Mouse (Mus musculus) G1E (cell line): ENCODE data around the gene Xpnpep1. TPM values are rescaled to one million over a fixed set of nuclear protein-coding genes. Genes with fewer than 3 reads are reported as not detected.

Experiments used
- ATAC-seq: 2 replicates; pipeline ENCODE4 v1.8.0; 2016; ENCODE audit warnings: mild to moderate bottlenecking; ENCODE audit not compliant: insufficient number of reproducible peaks, poor library complexity, low FRiP score, severe bottlenecking; ENCODE audit errors: extremely low read depth
- DNase-seq: peaks from one replicate; pipeline ENCODE4 v3.0.0; 2012; ENCODE audit warnings: low spot score
- H3K27me3 ChIP-seq: 2 replicates; pipeline ENCODE4 v1.6.1; 2012; ENCODE audit warnings: mild to moderate bottlenecking, low read length, inconsistent platforms; ENCODE audit not compliant: insufficient read depth
- H3K36me3 ChIP-seq: replicated peaks from 2 replicates; pipeline ENCODE3; 2012; ENCODE audit warnings: mild to moderate bottlenecking, inconsistent platforms
- H3K4me1 ChIP-seq: 2 replicates; pipeline ENCODE4 v1.6.1; 2012; ENCODE audit warnings: low read depth, low read length, inconsistent platforms, mixed read lengths; ENCODE audit not compliant: insufficient read depth
- H3K4me3 ChIP-seq: 2 replicates; pipeline ENCODE4 v1.5.1; 2012; ENCODE audit warnings: low read depth, mild to moderate bottlenecking, inconsistent platforms, low read length, moderate library complexity, mixed read lengths
- H3K9me3 ChIP-seq: replicated peaks from 2 replicates; pipeline ENCODE4 v1.6.1; 2012; ENCODE audit warnings: inconsistent platforms
- CTCF ChIP-seq: IDR thresholded peaks from 2 replicates; pipeline ENCODE4 v1.5.1; 2012; ENCODE audit warnings: low read depth, low read length, inconsistent platforms, mixed read lengths
- GATA1 ChIP-seq: IDR thresholded peaks from 2 replicates; pipeline ENCODE4 v1.6.1; 2012; ENCODE audit warnings: borderline replicate concordance, low read length, inconsistent platforms, mixed read lengths
- GATA2 ChIP-seq: IDR thresholded peaks from 2 replicates; pipeline ENCODE4 v1.6.1; 2012; ENCODE audit warnings: low read depth, low read length, inconsistent platforms, borderline replicate concordance
- POLR2AphosphoS5 ChIP-seq: IDR thresholded peaks from 2 replicates; pipeline ENCODE4 v1.6.1; 2012; ENCODE audit warnings: low read depth, low read length, inconsistent platforms; ENCODE audit not compliant: insufficient replicate concordance
- TAL1 ChIP-seq: conservative IDR thresholded peaks from 2 replicates; pipeline ENCODE4 v1.6.1; 2012; ENCODE audit warnings: low read depth, low read length, inconsistent platforms, mixed read lengths
- polyA plus RNA-seq: library from polyadenylated mRNA; stranded (reverse); fragments of >175 nt; gene quantifications from 2 replicates; pipeline ENCODE4 v1.2.3, GENCODE M21; 2012
- total RNA-seq, 2 experiments: library from RNA; stranded (forward) in 1 of 2; stranded (reverse) in 1 of 2; fragments of 200-1000 nt in 1 of 2; fragments of >200 nt in 1 of 2; fragmentation: Nextera tagmentation in 1 of 2; gene quantifications; 2 replicates each; pipeline ENCODE4 v1.2.3; 2014 to 2017

The Xpnpep1 gene
- 177 and 180 TPM in 2 replicates for total RNA-seq (2014; fragmentation: Nextera tagmentation)
- total RNA-seq (2017): 308 and 385 TPM in 2 replicates
- 135 and 219 TPM in 2 replicates for polyA plus RNA-seq

DNA sequence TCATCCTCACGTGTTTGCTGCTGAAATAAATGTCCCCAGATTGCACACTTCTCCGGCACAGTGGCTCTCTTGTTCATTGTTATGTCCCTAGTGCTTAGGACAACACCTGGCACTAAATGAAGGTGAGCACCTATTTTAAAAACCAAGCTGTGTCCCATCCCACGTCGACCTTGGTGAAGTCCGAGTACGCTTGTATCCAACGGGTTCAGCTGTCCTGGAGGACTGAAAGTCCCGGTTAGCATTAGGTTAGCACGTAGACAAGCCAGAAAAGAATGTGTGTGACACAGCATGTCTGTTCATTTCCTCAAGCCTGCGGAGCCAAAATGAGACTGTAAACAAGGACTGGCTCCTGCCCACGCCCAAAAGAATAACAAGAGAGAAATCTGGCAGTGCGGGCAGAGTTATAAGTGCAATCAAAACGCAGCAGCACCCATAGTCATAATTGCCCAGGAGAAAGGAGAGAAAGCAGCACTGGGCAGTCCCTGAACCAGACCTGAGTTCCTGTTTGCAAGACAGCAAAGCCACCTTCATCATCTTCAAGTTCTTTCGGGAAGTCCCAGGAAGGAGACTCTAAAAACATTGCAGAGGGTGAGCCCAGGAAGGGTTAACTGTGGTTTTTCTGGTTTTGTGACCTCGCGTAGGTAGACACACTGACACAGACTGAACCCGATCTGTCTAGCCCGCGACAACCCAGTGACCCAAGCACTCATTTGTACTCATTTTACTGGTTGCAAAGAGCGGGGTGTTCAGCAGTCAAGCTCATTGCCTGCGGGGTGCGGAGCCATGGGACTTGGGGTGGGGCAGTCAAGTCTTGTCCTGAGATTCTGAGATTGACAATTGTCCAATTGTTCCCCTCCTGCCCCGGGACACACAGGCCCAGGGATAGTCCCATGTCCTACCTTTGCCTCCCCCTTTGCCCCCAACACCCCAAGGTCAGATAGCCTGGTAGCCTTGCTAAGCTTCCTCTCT lies at the start of gene Xpnpep1:
TSS of gene Xpnpep1 (minus strand) at position 51 of the 969 bp plus-strand sequence.
- Histone ChIP-seq H3K36me3 (peaks cover 17% of the 10 kb centered on the region), H3K27me3 (no peaks in the 10 kb centered on the region), H3K4me3 (no peak within 1 kb of the TSS), H3K9me3 (no peaks in the 10 kb centered on the region), H3K4me1 (peaks cover 50% of the 10 kb centered on the region)
- DNase-seq (no peak), ATAC-seq (no peak)
- TF ChIP-seq POLR2AphosphoS5 (no peak), CTCF (no peak), GATA2 (no peak), GATA1 (no peak), TAL1 (no peak)

DNA sequence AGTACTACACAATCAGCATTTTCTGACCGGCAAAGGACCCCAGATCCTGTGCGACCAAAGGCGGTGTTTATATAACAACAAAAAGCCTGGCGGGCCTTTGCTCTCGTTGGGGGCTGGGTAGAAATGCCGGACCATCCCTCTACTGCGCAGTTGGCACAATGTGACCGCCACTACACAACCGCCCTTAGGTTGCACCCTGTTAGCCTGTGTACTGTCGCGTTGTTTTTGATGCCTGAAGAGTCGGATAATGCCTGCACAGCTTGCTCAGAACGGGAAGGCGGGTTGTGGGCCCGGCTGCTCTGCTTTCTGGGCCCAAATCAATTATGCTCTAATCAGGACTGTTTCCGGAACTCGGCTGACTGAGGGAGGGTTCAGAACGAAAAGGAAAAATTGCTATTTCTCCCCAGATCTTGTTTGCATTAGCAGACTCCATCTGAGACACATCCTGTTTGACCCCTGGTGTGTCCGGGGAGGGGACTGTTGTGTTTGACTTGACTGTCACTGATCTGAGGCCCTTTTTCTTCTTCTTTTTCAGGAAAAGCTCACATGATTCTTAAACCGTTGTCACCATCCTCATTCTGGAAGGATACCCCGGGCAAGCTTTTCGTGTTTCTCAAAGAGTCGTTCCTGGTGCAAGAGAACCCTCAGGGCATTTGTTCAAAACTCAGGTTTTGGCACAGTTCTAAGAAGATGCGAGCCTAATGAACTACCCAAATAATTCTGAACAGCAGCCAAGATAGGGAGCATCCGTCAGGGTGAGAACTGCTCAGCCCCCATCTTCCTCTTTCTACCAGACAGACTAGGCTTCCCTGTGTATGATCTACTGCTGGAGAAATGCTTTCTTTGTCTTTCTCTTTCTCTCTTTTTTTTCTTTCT lies 47.5 kb upstream of the Xpnpep1 start:
- Histone ChIP-seq H3K27me3 (peaks cover 8% of the 10 kb centered on the region), H3K4me1 (peaks cover 33% of the 10 kb centered on the region), H3K9me3 (peaks cover 4% of the 10 kb centered on the region; the same call in 1 of the 2 replicates), H3K36me3 (no peaks in the 10 kb centered on the region), H3K4me3 (no peak overlapping the region)
- DNase-seq (no peak), ATAC-seq (no peak)
- TF ChIP-seq CTCF: no peak
- TF ChIP-seq GATA1: no peak
- no peak for TF ChIP-seq POLR2AphosphoS5
- TF ChIP-seq GATA2: no peak
- TF ChIP-seq TAL1: no peak

DNA sequence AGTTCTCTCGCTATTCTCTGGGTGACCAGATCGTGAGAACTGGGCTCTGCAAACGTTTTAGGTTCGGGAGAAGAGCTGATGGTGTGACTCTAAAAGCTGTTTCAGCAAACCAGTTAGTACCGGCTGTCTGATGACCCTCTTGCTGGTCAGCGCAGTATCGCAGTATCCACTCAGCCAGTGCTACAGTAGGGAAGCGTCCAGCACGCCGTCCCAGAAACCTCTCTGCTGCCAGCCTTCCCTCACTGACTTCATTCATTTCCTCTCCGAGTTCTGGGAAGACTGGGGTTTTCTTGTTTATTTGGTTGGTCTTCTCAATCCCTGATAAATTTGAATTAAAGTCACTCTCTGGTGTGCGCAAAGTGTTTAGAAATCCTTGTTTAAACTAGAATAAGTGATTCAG lies 46.8 kb upstream of the Xpnpep1 start:
- Histone ChIP-seq H3K4me3 (no peak overlapping the region), H3K9me3 (peaks cover 4% of the 10 kb centered on the region; the same call in 1 of the 2 replicates), H3K4me1 (peaks cover 27% of the 10 kb centered on the region), H3K27me3 (peaks cover 13% of the 10 kb centered on the region), H3K36me3 (no peaks in the 10 kb centered on the region)
- no peak for ATAC-seq
- TF ChIP-seq GATA2: no peak
- TF ChIP-seq POLR2AphosphoS5: no peak
- no peak for TF ChIP-seq TAL1
- TF ChIP-seq GATA1: no peak
- no peak for TF ChIP-seq CTCF
- DNase-seq: no peak

DNA sequence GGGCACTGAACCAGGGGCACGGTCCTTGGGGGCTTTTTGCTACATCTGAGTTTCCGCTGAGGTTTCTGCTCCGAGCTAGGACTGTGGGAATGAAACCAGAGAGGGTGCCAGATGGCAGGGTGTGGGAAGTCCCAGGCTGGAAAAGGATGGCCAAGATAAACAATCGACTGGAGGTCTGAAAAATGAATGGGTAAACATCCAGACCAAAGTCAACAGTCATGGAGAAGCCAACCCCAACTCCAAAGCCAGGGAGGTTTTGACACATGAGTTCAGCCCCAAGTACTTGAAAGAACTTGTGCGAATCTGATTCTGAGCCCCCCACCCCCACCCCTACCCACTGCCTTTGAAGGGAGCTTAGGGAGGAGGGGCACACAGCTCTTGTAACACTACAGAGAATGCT lies 44.7 kb upstream of the Xpnpep1 start:
- no peak for DNase-seq
- ATAC-seq: no peak

DNA sequence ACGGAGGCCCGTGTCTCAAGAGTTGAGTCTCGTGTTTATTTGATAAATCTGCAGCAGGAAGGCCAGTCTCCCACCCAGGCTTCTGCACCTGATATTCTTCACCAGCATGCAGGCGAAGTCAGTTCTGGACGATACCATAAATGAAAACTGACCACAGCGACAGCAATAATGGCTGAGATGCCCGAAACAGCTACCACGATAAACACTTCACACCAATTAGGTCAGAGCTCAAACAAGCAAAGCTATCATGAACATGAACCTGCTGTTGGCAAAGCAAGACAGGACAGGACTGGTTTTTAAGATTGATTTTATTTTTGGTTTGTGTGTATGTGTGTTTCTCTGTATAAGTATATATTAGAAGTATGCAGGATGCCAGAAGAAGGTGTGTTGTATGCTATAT lies 42.8 kb upstream of the Xpnpep1 start:
- Histone ChIP-seq H3K4me1 (peaks cover 8% of the 10 kb centered on the region; the same call in 1 of the 2 replicates), H3K4me3 (no peak overlapping the region), H3K27me3 (peaks cover 45% of the 10 kb centered on the region), H3K9me3 (peaks cover 4% of the 10 kb centered on the region; the same call in 1 of the 2 replicates), H3K36me3 (no peaks in the 10 kb centered on the region)
- TF ChIP-seq GATA2: no peak
- TF ChIP-seq TAL1: no peak
- TF ChIP-seq CTCF: no peak
- TF ChIP-seq POLR2AphosphoS5: no peak
- no peak for TF ChIP-seq GATA1
- ATAC-seq (no peak), DNase-seq (no peak)

More for the DNA sequence above, 44.7 kb upstream of the Xpnpep1 start:
- H3K36me3 ChIP-seq: no peaks in the 10 kb centered on the region
- peaks cover 34% of the 10 kb centered on the region for H3K27me3 ChIP-seq
- H3K9me3 ChIP-seq: peaks cover 4% of the 10 kb centered on the region; the same call in 1 of the 2 replicates
- peaks cover 13% of the 10 kb centered on the region for H3K4me1 ChIP-seq
- H3K4me3 ChIP-seq: no peak overlapping the region
- TF ChIP-seq TAL1 (no peak), GATA1 (no peak), CTCF (no peak), GATA2 (no peak), POLR2AphosphoS5 (no peak)

DNA sequence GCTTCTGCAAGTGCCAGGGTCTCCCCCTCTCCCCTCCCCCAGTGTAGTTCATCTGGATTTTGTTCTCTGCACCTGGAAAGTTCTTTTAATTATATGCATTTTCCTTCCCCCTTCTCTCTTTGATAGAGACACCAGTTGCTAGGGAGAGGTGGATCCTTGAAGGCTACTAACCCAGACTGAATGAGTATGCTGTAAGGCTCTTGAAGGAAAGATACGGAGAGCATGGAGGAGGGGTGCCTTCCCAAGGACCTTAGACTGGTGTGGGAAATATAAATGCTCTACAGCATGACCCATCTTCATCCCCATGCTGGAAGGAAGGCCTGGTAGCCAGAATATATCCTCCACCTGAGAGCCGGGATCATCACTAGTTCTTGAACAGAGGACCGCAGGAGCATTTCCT lies 41.3 kb upstream of the Xpnpep1 start:
- DNase-seq: no peak
- no peak for TF ChIP-seq CTCF
- no peak for TF ChIP-seq GATA2
- no peak for TF ChIP-seq GATA1
- Histone ChIP-seq H3K9me3 (peaks cover 4% of the 10 kb centered on the region; the same call in 1 of the 2 replicates), H3K4me3 (no peak overlapping the region), H3K4me1 (peaks cover 13% of the 10 kb centered on the region), H3K36me3 (no peaks in the 10 kb centered on the region), H3K27me3 (peaks cover 50% of the 10 kb centered on the region)
- no peak for ATAC-seq
